Mouse (Mus musculus): ENCODE measurements around the gene Scd2. TPM values are rescaled to one million over a fixed set of nuclear protein-coding genes. Genes with fewer than 3 reads are reported as not detected.
"Not testable (repeated sequence)": the region's sequence is repeated elsewhere in the genome, so short reads cannot be mapped to it uniquely, and the experiment has no call there.

The Scd2 gene
- polyA plus RNA-seq, 1 experiment from 2014 or later = 108 TPM

DNA sequence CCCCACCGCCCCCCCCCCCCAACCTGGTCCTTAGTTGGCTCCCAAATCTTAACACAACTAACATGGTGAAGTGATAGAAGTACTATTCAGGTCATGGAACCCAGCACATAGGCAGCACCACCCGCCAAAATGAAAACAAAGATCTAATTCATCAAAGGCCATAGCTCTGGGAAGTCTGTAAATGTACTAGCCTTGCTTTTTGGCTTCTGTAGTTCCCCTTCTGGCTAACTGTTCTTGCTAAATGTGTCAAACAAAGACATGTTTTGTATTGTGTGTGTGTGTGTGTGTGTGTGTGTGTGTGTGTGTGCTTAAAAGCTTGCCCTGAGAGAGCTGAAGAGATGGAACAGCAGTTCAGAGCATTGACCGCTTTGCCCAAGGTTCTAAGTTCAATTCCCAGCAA, 19.6 kb downstream of the Scd2 start:
- no peak overlapping the region for H3K9ac ChIP-seq
- peaks cover 41% of the 10 kb centered on the region for H3K4me1 ChIP-seq (replicated peaks)
- H3K27ac ChIP-seq (replicated peaks) = no peak overlapping the region
- H3K4me2 ChIP-seq = no peak overlapping the region
- H3K4me3 ChIP-seq (replicated peaks) = no peak overlapping the region
- WGBS (ENCODE audit: insufficient replicate concordance) = 74% methylated on average over 3 of the region's 3 CpGs
- H3K27me3 ChIP-seq = no peaks in the 10 kb centered on the region
- ATAC-seq (ENCODE audit: insufficient read depth) = no peak
- H3K9me3 ChIP-seq (replicated peaks) = no peaks in the 10 kb centered on the region
- H3K36me3 ChIP-seq (replicated peaks) = peaks cover 11% of the 10 kb centered on the region

DNA sequence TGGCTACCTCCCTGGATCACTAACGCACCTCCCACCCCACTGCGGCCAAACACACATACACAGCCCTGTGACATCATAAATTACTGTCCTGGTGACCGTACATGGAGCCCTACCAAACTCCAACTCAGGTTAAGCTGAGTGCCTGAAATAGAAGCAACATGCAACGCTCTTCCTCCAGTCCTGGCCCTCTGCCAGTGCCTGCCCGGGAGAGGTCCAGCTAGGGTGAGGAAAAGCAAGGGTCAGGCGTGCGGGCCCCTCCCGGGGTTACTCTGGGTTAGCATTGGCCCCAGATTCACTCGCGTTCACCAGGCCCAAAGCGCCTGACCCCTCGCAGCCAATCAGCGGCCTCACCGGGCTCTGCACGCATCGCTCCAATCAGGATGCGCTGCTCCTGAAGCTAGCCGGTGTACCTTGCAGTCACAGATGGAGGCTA, 20.9 kb downstream of the Scd2 start:
- ATAC-seq (ENCODE audit: insufficient read depth) = peak; percentile 91
- 3% methylated on average over 18 of the region's 18 CpGs for WGBS (ENCODE audit: insufficient replicate concordance)
- Histone ChIP-seq H3K9me3 (replicated peaks) (0 out of 2 replicates have a peak, but pooled peaks cover 5% of the 10 kb centered on the region), H3K4me1 (replicated peaks) (peaks cover 41% of the 10 kb centered on the region), H3K27me3 (no peaks in the 10 kb centered on the region), H3K9ac (peak overlapping the region; percentile 30), H3K36me3 (replicated peaks) (0 out of 2 replicates have a peak, but pooled peaks cover 1% of the 10 kb centered on the region), H3K4me2 (peak overlapping the region; percentile 78), H3K4me3 (replicated peaks) (peak overlapping the region; percentile 52), H3K27ac (replicated peaks) (peak overlapping the region; percentile 75)

DNA sequence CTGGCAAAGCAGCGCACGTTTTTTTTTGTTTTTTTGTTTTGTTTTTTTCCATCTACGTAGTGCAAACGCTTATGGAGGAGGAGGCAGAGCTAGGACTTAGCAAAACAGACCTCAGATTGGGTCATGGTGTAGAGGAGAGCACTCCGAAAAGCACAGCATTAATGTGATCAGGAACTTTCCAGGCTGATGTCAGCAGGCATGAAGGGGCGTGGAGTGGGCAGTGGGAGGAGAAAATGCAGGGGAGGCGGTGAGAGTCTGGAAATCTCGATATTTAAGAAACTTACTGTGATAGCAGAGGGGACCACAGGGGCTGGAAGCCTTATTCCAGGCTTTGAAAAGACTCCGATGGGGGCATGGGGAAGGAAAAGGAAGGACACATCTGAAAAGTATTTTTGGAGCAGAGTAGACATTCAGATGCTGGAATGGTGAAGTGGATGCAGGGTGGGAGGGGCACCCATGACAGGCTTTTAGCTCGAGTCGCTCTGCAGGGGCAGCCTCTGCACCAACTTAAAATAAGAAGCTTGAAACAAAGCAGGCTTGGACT, 21.5 kb downstream of the Scd2 start:
- Histone ChIP-seq H3K9ac (peak overlapping the region; percentile 30), H3K4me1 (replicated peaks) (peaks cover 41% of the 10 kb centered on the region), H3K9me3 (replicated peaks) (0 out of 2 replicates have a peak, but pooled peaks cover 5% of the 10 kb centered on the region), H3K4me3 (replicated peaks) (peak overlapping the region; percentile 52), H3K27me3 (no peaks in the 10 kb centered on the region), H3K36me3 (replicated peaks) (no peaks in the 10 kb centered on the region), H3K27ac (replicated peaks) (peak overlapping the region; percentile 75), H3K4me2 (peak overlapping the region; percentile 78)
- WGBS (ENCODE audit: insufficient replicate concordance) = 2% methylated on average over 11 of the region's 11 CpGs
- peak; percentile 56 for ATAC-seq (ENCODE audit: insufficient read depth)

DNA sequence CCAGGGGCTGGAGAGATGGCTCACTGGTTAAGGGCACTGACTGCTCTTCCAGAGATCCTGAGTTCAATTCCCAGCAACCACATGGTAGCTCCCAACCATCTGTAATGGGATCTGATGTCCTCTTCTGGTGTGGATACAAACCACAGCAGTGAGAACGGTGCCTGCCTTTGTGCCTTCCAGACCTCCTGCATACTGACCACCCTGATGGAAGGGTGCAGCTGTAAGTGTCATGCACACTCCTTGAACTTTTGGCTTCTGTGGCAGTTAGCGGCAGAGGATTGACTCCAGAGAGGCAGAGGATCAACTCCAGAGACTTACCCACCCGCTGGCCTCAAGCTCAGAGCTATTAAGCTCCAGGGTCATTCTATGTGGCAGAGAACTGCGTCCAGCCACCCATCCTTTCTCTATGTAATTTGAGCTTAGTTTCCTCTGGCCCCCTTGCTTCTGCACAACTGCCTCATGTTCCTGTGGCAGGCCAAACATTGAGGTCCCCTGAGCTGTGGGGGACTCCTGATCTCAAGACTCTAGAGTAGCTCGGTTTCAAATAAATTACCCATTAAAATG, 23.4 kb downstream of the Scd2 start:
- no peak overlapping the region for H3K9ac ChIP-seq
- ATAC-seq (ENCODE audit: insufficient read depth) = no peak
- H3K4me2 ChIP-seq = no peak overlapping the region
- H3K4me3 ChIP-seq (replicated peaks) = no peak overlapping the region
- 0 out of 2 replicates have a peak, but pooled peaks cover 5% of the 10 kb centered on the region for H3K9me3 ChIP-seq (replicated peaks)
- H3K27ac ChIP-seq (replicated peaks) = no peak overlapping the region
- H3K36me3 ChIP-seq (replicated peaks) = no peaks in the 10 kb centered on the region
- WGBS (ENCODE audit: insufficient replicate concordance) = 63% methylated on average over 5 of the region's 5 CpGs
- peaks cover 27% of the 10 kb centered on the region for H3K4me1 ChIP-seq (replicated peaks)
- H3K27me3 ChIP-seq = no peaks in the 10 kb centered on the region

DNA sequence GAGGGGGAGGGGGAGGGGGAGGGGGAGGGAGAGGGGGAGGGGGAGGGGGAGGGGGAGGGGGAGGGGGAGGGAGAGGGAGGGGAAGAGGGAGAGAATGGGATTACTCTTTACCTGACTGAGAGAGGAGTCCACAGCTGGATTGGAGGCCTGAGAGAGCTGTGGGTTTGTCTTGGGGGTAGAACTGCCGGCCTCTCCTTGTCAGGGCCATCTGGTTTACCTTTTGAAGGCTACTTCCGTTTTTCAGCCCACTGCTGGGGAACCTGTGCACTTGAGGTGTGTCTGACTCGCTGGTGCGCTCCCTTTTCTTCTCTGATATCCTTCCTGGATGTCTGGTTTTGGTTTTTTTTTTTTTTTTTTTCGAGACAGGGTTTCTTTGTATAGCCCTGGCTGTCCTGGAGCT, 23.9 kb downstream of the Scd2 start:
- H3K4me2 ChIP-seq = no peak overlapping the region
- WGBS (ENCODE audit: insufficient replicate concordance) = 52% methylated on average over 5 of the region's 5 CpGs
- H3K36me3 ChIP-seq (replicated peaks) = no peaks in the 10 kb centered on the region
- H3K4me3 ChIP-seq (replicated peaks) = no peak overlapping the region
- no peak for ATAC-seq (ENCODE audit: insufficient read depth)
- peaks cover 22% of the 10 kb centered on the region for H3K4me1 ChIP-seq (replicated peaks)
- 0 out of 2 replicates have a peak, but pooled peaks cover 5% of the 10 kb centered on the region for H3K9me3 ChIP-seq (replicated peaks)
- H3K27me3 ChIP-seq = no peaks in the 10 kb centered on the region
- H3K9ac ChIP-seq = no peak overlapping the region
- H3K27ac ChIP-seq (replicated peaks) = no peak overlapping the region

GRCm38 (mm10) chr19:44318545-44318944, 25.1 kb downstream of the Scd2 start:
- Histone ChIP-seq H3K27ac (replicated peaks) (no peak overlapping the region), H3K4me1 (replicated peaks) (peaks cover 17% of the 10 kb centered on the region), H3K27me3 (no peaks in the 10 kb centered on the region), H3K9me3 (replicated peaks) (0 out of 2 replicates have a peak, but pooled peaks cover 5% of the 10 kb centered on the region), H3K9ac (no peak overlapping the region), H3K4me3 (replicated peaks) (no peak overlapping the region), H3K36me3 (replicated peaks) (no peaks in the 10 kb centered on the region), H3K4me2 (no peak overlapping the region)
- no peak for ATAC-seq (ENCODE audit: insufficient read depth)

GRCm38 (mm10) chr19:44320316-44320715, 26.8 kb downstream of the Scd2 start:
- no peak for ATAC-seq (ENCODE audit: insufficient read depth)
- H3K9ac ChIP-seq = no peak overlapping the region
- 69% methylated on average over 3 of the region's 3 CpGs for WGBS (ENCODE audit: insufficient replicate concordance)
- H3K27ac ChIP-seq (replicated peaks) = no peak overlapping the region
- H3K36me3 ChIP-seq (replicated peaks) = no peaks in the 10 kb centered on the region
- no peak overlapping the region for H3K4me3 ChIP-seq (replicated peaks)
- peaks cover 2% of the 10 kb centered on the region; the same call in 1 of the 2 replicates for H3K4me1 ChIP-seq (replicated peaks)
- H3K4me2 ChIP-seq = no peak overlapping the region
- H3K9me3 ChIP-seq (replicated peaks) = 0 out of 2 replicates have a peak, but pooled peaks cover 5% of the 10 kb centered on the region
- H3K27me3 ChIP-seq = no peaks in the 10 kb centered on the region

DNA sequence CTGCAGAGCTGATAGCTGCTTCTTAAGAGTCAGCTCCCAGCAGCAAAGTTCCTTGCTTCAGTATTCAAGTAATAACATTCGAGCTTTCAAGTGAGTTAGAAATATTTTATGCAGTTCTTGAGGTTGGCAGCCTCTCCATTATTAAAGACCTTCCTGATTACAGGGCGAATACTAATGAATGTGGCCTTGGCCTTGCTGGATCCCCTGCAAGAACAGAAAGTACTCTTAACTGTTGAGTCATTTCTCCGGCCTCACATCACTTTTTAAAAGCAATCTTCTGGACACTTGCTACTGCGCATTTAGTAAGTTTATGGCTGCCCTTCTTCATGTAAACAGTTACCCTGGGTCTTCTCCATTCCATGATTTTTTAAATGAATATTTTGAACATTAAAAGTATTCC, 27.7 kb downstream of the Scd2 start:
- H3K9ac ChIP-seq = no peak overlapping the region
- no peaks in the 10 kb centered on the region for H3K36me3 ChIP-seq (replicated peaks)
- no peak for ATAC-seq (ENCODE audit: insufficient read depth)
- 0 out of 2 replicates have a peak, but pooled peaks cover 5% of the 10 kb centered on the region for H3K9me3 ChIP-seq (replicated peaks)
- WGBS (ENCODE audit: insufficient replicate concordance) = 58% methylated on average over 4 of the region's 4 CpGs
- no peak overlapping the region for H3K4me2 ChIP-seq
- H3K27ac ChIP-seq (replicated peaks) = no peak overlapping the region
- no peaks in the 10 kb centered on the region for H3K4me1 ChIP-seq (replicated peaks)
- H3K4me3 ChIP-seq (replicated peaks) = no peak overlapping the region
- no peaks in the 10 kb centered on the region for H3K27me3 ChIP-seq

- no peak for ATAC-seq (ENCODE audit: insufficient read depth)
- Histone ChIP-seq H3K9ac (no peak overlapping the region), H3K27ac (replicated peaks) (no peak overlapping the region), H3K27me3 (no peaks in the 10 kb centered on the region), H3K36me3 (replicated peaks) (no peaks in the 10 kb centered on the region), H3K9me3 (replicated peaks) (0 out of 2 replicates have a peak, but pooled peaks cover 5% of the 10 kb centered on the region), H3K4me1 (replicated peaks) (no peaks in the 10 kb centered on the region), H3K4me2 (no peak overlapping the region), H3K4me3 (replicated peaks) (no peak overlapping the region)
- 64% methylated on average over 2 of the region's 2 CpGs for WGBS (ENCODE audit: insufficient replicate concordance)
Measured at GRCm38 (mm10) chr19:44321631-44322030, 28.2 kb downstream of the Scd2 start.

DNA sequence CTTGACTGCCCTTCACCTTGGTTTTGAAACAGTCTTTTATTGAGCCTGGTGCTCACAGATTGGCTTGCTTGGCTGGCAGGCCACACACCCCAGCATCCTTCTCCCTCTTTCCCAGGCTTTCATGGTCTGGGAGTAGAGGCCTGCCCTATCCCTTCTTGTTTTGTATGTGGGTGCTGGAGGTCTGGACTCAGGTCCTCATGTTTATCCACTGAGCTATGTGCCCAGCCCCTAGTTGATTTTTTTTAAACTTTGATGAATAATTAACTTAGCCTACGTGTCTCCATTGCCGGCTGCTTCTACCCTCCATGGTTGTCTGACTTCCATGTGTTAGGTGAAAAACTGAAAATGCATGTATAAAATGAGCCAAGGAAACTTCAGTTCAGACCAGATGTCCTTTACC, 36.1 kb downstream of the Scd2 start:
- no peaks in the 10 kb centered on the region for H3K9me3 ChIP-seq (replicated peaks)
- no peak for ATAC-seq (ENCODE audit: insufficient read depth)
- no peak overlapping the region for H3K27ac ChIP-seq (replicated peaks)
- H3K4me1 ChIP-seq (replicated peaks) = no peaks in the 10 kb centered on the region
- 69% methylated on average over 2 of the region's 2 CpGs for WGBS (ENCODE audit: insufficient replicate concordance)
- no peaks in the 10 kb centered on the region for H3K36me3 ChIP-seq (replicated peaks)
- no peak overlapping the region for H3K9ac ChIP-seq
- no peak overlapping the region for H3K4me3 ChIP-seq (replicated peaks)
- H3K4me2 ChIP-seq = no peak overlapping the region
- H3K27me3 ChIP-seq = no peaks in the 10 kb centered on the region

DNA sequence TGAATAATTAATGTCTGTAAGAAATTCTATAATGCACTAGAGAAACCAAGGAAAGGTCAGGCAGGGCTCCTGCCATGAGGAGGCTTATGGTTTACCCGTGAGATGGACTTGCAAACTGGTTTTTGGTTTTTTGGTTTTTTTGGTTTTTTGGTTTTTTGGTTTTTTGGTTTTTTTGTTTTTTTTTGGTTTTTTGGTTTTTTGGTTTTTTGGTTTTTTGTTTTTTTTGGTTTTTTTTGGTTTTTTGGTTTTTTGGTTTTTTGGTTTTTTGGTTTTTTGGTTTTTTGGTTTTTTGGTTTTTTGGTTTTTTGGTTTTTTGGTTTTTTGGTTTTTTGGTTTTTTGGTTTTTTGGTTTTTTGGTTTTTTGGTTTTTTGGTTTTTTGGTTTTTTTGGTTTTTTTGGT, 37.7 kb downstream of the Scd2 start:
- ATAC-seq (ENCODE audit: insufficient read depth); H3K9ac ChIP-seq; H3K4me3 ChIP-seq (replicated peaks); H3K27me3 ChIP-seq; H3K4me2 ChIP-seq; H3K27ac ChIP-seq (replicated peaks); H3K9me3 ChIP-seq (replicated peaks); H3K4me1 ChIP-seq (replicated peaks); H3K36me3 ChIP-seq (replicated peaks): not testable (repeated sequence)
- WGBS (ENCODE audit: insufficient replicate concordance) = 61% methylated on average over 1 of the region's 1 CpGs

GRCm38 (mm10) chr19:44331911-44332310, 38.4 kb downstream of the Scd2 start:
- H3K4me1 ChIP-seq (replicated peaks) = no peaks in the 10 kb centered on the region
- H3K27me3 ChIP-seq = no peaks in the 10 kb centered on the region
- no peak overlapping the region for H3K4me3 ChIP-seq (replicated peaks)
- no peaks in the 10 kb centered on the region for H3K36me3 ChIP-seq (replicated peaks)
- H3K9ac ChIP-seq = no peak overlapping the region
- WGBS (ENCODE audit: insufficient replicate concordance) = 42% methylated on average over 5 of the region's 5 CpGs
- H3K4me2 ChIP-seq = no peak overlapping the region
- no peaks in the 10 kb centered on the region for H3K9me3 ChIP-seq (replicated peaks)
- no peak overlapping the region for H3K27ac ChIP-seq (replicated peaks)
- ATAC-seq (ENCODE audit: insufficient read depth) = no peak
